ENCODE assay signal across 9 mouse cellular contexts in the genomic region with DNA sequence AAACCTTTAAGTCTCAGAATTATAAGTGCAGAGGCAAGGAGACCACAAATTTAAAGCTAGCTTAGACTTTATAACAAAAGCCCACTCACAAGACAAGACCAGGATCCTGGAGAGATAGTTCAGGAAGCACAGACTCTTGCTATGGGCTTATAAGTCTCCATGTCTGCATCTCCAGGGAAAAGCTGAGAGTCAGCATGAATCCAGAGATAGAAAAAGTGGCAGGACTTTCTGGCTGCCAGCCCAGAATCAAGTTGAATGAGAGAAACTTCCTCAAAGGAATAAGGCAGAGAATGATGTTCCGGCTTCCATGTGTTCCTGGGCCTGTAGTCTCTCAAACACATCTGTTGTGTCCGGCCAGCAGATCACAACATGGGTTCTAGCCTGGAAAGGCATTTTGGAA.
DNase-seq lines count a peak whose midpoint lies in the region; ATAC-seq lines count a peak whose summit lies in the region.
"Had no signal": no experiment of that assay in that cellular context is flagged by ENCODE, and none has a peak within 500 bp of the region (broad histone marks: within the 10 kb centered on the region; RNA-seq: fewer than 3 reads in every experiment).

No protein-coding gene starts in this region.

- peak; percentile 44 for DNase-seq in kidney, postnatal 10 days
- peak; percentile 37 to 49 for DNase-seq in frontal cortex, postnatal 14 days (ENCODE audit: low spot score in 2 of 2)
- DNase-seq in ovary, postnatal 14 days (ENCODE audit: low spot score) = peak; percentile 2
- no peak for DNase-seq in thymus, postnatal 0 days (ENCODE audit: low spot score)

- no peaks in the 10 kb centered on the region for H3K27me3 ChIP-seq in kidney, embryonic 16.5 days (ENCODE audit: insufficient read depth, low read length)
- H3K27me3 ChIP-seq in heart, embryonic 13.5 days (replicated peaks) = no peaks in the 10 kb centered on the region
- no peaks in the 10 kb centered on the region for H3K27me3 ChIP-seq in midbrain, embryonic 15.5 days (replicated peaks)
- H3K27me3 ChIP-seq: neural tube, embryonic 12.5 days had no signal

- no peak for ATAC-seq in kidney, embryonic 16.5 days (ENCODE audit: low FRiP score, low TSS enrichment)
- ATAC-seq in heart, embryonic 13.5 days (ENCODE audit: extremely low read depth, insufficient number of reproducible peaks, low FRiP score, low TSS enrichment) = no peak
- no peak for ATAC-seq in midbrain, embryonic 15.5 days (replicated peaks)

- WGBS in kidney, embryonic 16.5 days = 72% methylated on average over 2 of the region's 2 CpGs
- WGBS in heart, embryonic 13.5 days = 27% methylated on average over 2 of the region's 2 CpGs
- WGBS in midbrain, embryonic 15.5 days = 65% methylated on average over 2 of the region's 2 CpGs

- H3K36me3 ChIP-seq in kidney, embryonic 16.5 days (ENCODE audit: insufficient read depth, low read length) = no peaks in the 10 kb centered on the region
- H3K36me3 ChIP-seq in heart, embryonic 13.5 days = no peaks in the 10 kb centered on the region
- H3K36me3 ChIP-seq in midbrain, embryonic 15.5 days (replicated peaks) = no peaks in the 10 kb centered on the region
- H3K36me3 ChIP-seq: limb, embryonic 10.5 days; neural tube, embryonic 12.5 days had no signal

- no peak overlapping the region for H3K9ac ChIP-seq in kidney, embryonic 16.5 days (replicated peaks; ENCODE audit: low read length)
- no peak overlapping the region for H3K9ac ChIP-seq in heart, embryonic 13.5 days
- no peak overlapping the region for H3K9ac ChIP-seq in midbrain, embryonic 15.5 days
- H3K9ac ChIP-seq: neural tube, embryonic 12.5 days had no signal

- H3K27ac ChIP-seq in kidney, embryonic 16.5 days (ENCODE audit: low read length) = no peak overlapping the region
- H3K27ac ChIP-seq in heart, embryonic 13.5 days (replicated peaks) = peak overlapping the region; percentile 55
- H3K27ac ChIP-seq in midbrain, embryonic 15.5 days = no peak overlapping the region
- H3K27ac ChIP-seq: limb, embryonic 10.5 days; neural tube, embryonic 12.5 days had no signal

- no peak overlapping the region for H3K4me2 ChIP-seq in kidney, embryonic 16.5 days (replicated peaks; ENCODE audit: low read depth, low read length)
- H3K4me2 ChIP-seq in heart, embryonic 13.5 days = no peak overlapping the region
- no peak overlapping the region for H3K4me2 ChIP-seq in midbrain, embryonic 15.5 days
- H3K4me2 ChIP-seq: neural tube, embryonic 12.5 days had no signal

- no peaks in the 10 kb centered on the region for H3K9me3 ChIP-seq in kidney, embryonic 16.5 days (ENCODE audit: low read length)
- H3K9me3 ChIP-seq in heart, embryonic 13.5 days = no peaks in the 10 kb centered on the region
- no peaks in the 10 kb centered on the region for H3K9me3 ChIP-seq in midbrain, embryonic 15.5 days
- H3K9me3 ChIP-seq: limb, embryonic 10.5 days; neural tube, embryonic 12.5 days had no signal

- no peak overlapping the region for H3K4me3 ChIP-seq in kidney, embryonic 16.5 days (ENCODE audit: low read length)
- H3K4me3 ChIP-seq in heart, embryonic 13.5 days = no peak overlapping the region
- no peak overlapping the region for H3K4me3 ChIP-seq in midbrain, embryonic 15.5 days
- H3K4me3 ChIP-seq: limb, embryonic 10.5 days; neural tube, embryonic 12.5 days had no signal

- no peaks in the 10 kb centered on the region for H3K4me1 ChIP-seq in kidney, embryonic 16.5 days (ENCODE audit: insufficient read depth, low read length)
- peaks cover 27% of the 10 kb centered on the region for H3K4me1 ChIP-seq in heart, embryonic 13.5 days
- H3K4me1 ChIP-seq in midbrain, embryonic 15.5 days = no peaks in the 10 kb centered on the region
- H3K4me1 ChIP-seq: limb, embryonic 10.5 days; neural tube, embryonic 12.5 days had no signal
